Mouse (Mus musculus) kidney, embryonic 14.5 days (tissue): ENCODE measurements around the gene Cpd. TPM values are rescaled to one million over a fixed set of nuclear protein-coding genes. Genes with fewer than 3 reads are reported as not detected.
"Not testable (repeated sequence)": the region's sequence is repeated elsewhere in the genome, so short reads cannot be mapped to it uniquely, and the experiment has no call there.

Source experiments
- ATAC-seq: fragments of 200-750 bp; cut with Nextera tagmentation; 2 replicates; pipeline ENCODE4 v1.8.0; 2017; ENCODE audit warnings: moderate number of reproducible peaks, mild to moderate bottlenecking, moderate TSS enrichment, moderate library complexity; ENCODE audit not compliant: low FRiP score, low TSS enrichment
- H3K27ac ChIP-seq: fragments of 300-500 bp; sonication (generic); 2 replicates; pipeline ENCODE4 v1.5.1; 2014; ENCODE audit warnings: low read depth, mild to moderate bottlenecking, low read length, moderate library complexity, mixed read lengths
- H3K27me3 ChIP-seq: fragments of 300-500 bp; sonication (generic); 2 replicates; pipeline ENCODE4 v1.6.1; 2014; ENCODE audit warnings: mild to moderate bottlenecking, low read length; ENCODE audit not compliant: control insufficient read depth, insufficient read depth
- H3K36me3 ChIP-seq: fragments of 300-500 bp; sonication (generic); 2 replicates; pipeline ENCODE4 v1.6.1; 2014; ENCODE audit warnings: low read length, mixed read lengths; ENCODE audit not compliant: control insufficient read depth, insufficient read depth
- H3K4me1 ChIP-seq: fragments of 300-500 bp; sonication (generic); 2 replicates; pipeline ENCODE4 v1.6.1; 2014; ENCODE audit warnings: low read length, mixed read lengths; ENCODE audit not compliant: control insufficient read depth, insufficient read depth
- H3K4me2 ChIP-seq: fragments of 300-500 bp; sonication (generic); replicated peaks from 2 replicates; pipeline ENCODE4 v1.6.1; 2014; ENCODE audit warnings: low read depth, mild to moderate bottlenecking, low read length
- H3K4me3 ChIP-seq: fragments of 300-500 bp; sonication (generic); 2 replicates; pipeline ENCODE4 v1.5.1; 2014; ENCODE audit warnings: mild to moderate bottlenecking, low read length
- H3K9ac ChIP-seq: fragments of 300-500 bp; sonication (generic); 2 replicates; pipeline ENCODE4 v1.6.1; 2014; ENCODE audit warnings: low read depth, mild to moderate bottlenecking, low read length, moderate library complexity
- H3K9me3 ChIP-seq: fragments of 300-500 bp; sonication (generic); 2 replicates; pipeline ENCODE4 v1.6.1; 2016; ENCODE audit warnings: low read length; ENCODE audit not compliant: control insufficient read depth
- WGBS: fragments of 180-500 bp; shearing (Covaris S2); extraction: QIAGEN DNeasy Blood & Tissue Kit; methylation state at CpG from one replicate; pipeline ENCODE4 v1.1.7; 2014; 5-methylcytosine and 5-hydroxymethylcytosine counted together
- polyA plus RNA-seq: library from polyadenylated mRNA; unstranded; fragments of >200 nt; fragmentation: Nextera tagmentation; extraction: Ambion mirVana; gene quantifications from 2 replicates; pipeline ENCODE4 v1.2.1, GENCODE M21; 2014

Cpd gene
- polyA plus RNA-seq, 1 experiment from 2014 or later: 35.0 TPM

DNA sequence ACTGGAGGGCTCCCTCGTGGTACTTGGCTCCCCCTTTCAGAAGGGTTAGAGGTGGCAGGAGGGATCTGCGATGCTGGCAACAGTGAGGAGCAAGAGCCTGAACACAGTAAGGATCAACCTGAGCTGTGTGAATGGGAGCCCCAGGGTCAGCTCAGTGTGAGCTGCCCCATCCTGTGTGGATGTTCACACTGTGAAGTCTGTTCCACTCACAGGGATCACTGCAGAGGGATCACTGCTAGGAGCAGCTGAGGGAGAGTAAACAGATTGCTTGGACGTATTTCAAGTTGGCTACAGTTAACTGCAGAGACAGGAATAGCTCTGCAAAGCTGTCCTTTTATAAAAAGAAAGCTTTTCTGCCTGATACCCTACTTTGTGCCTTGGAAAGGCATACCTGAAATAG lies 37.4 kb downstream of the Cpd start:
- Histone ChIP-seq H3K27ac (no peak overlapping the region), H3K9ac (no peak overlapping the region), H3K4me1 (0 out of 2 replicates have a peak, but pooled peaks cover 3% of the 10 kb centered on the region), H3K27me3 (no peaks in the 10 kb centered on the region), H3K4me2 (no peak overlapping the region), H3K36me3 (peaks cover 48% of the 10 kb centered on the region), H3K4me3 (no peak overlapping the region), H3K9me3 (no peaks in the 10 kb centered on the region)
- ATAC-seq: no peak
- 51% methylated on average over 3 of the region's 3 CpGs for WGBS

DNA sequence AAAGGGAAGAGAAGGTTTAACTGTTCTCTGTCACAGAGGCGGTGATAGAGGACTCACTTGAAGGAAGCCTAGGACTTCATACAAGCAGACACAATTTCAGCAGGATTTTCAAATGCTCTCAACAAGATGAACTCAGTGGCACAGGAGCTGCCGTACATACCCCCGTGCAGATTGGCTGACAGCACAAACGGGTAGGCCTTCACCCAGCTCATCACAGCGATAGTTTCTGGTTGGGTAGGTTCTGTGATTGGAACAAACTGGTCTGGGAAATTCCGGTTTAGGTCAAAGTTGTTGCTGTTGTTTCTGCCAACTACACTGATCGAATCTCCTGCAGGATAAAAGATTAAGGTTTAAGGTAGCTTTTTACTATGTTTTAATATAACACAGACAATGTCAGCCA lies 38.3 kb downstream of the Cpd start:
- Histone ChIP-seq H3K27ac (no peak overlapping the region), H3K4me3 (no peak overlapping the region), H3K36me3 (peaks cover 46% of the 10 kb centered on the region), H3K27me3 (no peaks in the 10 kb centered on the region), H3K9ac (no peak overlapping the region), H3K4me2 (no peak overlapping the region), H3K9me3 (no peaks in the 10 kb centered on the region), H3K4me1 (0 out of 2 replicates have a peak, but pooled peaks cover 3% of the 10 kb centered on the region)
- 88% methylated on average over 7 of the region's 7 CpGs for WGBS
- no peak for ATAC-seq

DNA sequence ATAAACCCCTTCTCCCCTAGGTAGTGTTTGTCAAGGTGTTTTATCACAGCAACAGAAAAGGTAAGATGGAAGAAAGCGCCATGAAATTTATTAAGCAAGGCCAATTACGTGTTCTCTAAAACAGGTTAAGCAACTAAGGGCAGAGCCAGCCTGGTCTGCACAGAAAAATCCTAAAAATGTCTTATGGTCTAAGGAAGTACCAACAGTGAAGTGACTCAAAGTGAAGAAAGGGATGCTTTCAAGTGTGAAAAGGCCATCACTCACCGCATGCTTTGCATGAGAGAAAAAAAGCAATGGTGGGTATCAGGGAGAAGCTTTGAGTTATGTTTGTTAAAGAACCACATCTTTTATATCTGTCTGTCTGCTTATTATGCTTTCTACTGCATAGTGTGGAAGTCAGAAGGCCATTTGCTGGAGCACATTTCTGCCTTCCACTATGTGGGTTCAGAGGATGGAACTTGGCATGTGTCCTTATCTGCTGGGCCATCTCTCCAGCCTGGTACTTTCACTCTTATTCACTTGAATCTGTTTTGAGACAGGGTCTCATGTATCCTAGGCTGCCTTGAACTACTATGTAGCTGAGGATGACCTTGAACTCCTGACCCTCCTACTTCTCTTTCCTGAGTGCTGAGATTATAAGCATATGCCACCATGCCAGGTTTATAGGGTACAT lies 39.7 kb downstream of the Cpd start:
- 96% methylated on average over 3 of the region's 3 CpGs for WGBS
- 0 out of 2 replicates have a peak, but pooled peaks cover 3% of the 10 kb centered on the region for H3K4me1 ChIP-seq
- no peaks in the 10 kb centered on the region for H3K27me3 ChIP-seq
- H3K4me3 ChIP-seq: no peak overlapping the region
- no peak overlapping the region for H3K9ac ChIP-seq
- no peaks in the 10 kb centered on the region for H3K9me3 ChIP-seq
- no peak overlapping the region for H3K4me2 ChIP-seq
- peaks cover 52% of the 10 kb centered on the region for H3K36me3 ChIP-seq
- ATAC-seq: no peak
- no peak overlapping the region for H3K27ac ChIP-seq

DNA sequence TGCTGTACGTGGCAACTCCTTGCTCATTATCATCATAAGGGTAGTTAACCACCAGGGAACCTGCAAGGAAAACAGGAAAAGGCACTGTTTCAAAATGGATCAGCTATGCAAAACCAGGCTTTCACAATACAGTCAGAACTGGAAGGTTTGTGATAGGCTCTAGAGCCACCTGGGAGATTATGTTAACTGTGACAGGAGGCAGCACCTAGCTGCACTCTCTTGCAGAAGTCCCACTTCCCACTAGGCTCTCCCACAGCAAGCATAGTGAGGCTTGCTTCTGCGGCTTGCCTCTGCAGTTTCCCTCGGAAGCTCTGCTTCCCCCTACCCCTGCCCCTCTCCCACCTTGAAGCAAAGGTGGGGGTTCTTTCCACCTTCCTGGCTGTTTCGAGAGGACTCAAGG lies 40.8 kb downstream of the Cpd start:
- Histone ChIP-seq H3K27me3 (no peaks in the 10 kb centered on the region), H3K4me1 (0 out of 2 replicates have a peak, but pooled peaks cover 3% of the 10 kb centered on the region), H3K36me3 (peaks cover 54% of the 10 kb centered on the region), H3K9me3 (no peaks in the 10 kb centered on the region), H3K4me3 (no peak overlapping the region), H3K4me2 (no peak overlapping the region), H3K9ac (no peak overlapping the region), H3K27ac (no peak overlapping the region)
- WGBS: 82% methylated on average over 4 of the region's 4 CpGs
- ATAC-seq: no peak

DNA sequence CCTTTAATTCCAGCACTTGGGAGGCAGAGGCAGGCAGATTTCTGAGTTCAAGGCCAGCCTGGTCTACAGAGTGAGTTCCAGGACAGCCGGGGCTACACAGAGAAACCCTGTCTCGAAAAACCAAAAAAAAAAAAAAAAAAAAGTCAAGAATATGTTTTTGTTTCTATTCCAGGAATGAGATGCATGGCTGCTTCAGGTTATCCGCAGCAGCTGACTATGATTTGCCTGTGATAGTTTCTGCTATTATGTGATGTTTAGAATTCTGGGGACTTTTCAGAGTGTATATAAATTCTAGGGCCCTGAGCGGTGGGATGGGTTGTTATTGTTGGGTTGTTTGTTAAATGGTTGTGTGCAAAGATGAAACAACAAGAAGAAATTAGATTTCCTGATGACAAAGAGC lies 41.7 kb downstream of the Cpd start:
- not testable (repeated sequence) for H3K4me2 ChIP-seq, H3K4me3 ChIP-seq, H3K27ac ChIP-seq, H3K9me3 ChIP-seq, H3K27me3 ChIP-seq, H3K4me1 ChIP-seq, ATAC-seq, H3K9ac ChIP-seq
- 95% methylated on average over 2 of the region's 4 CpGs for WGBS
- peaks cover 48% of the 10 kb centered on the region for H3K36me3 ChIP-seq

DNA sequence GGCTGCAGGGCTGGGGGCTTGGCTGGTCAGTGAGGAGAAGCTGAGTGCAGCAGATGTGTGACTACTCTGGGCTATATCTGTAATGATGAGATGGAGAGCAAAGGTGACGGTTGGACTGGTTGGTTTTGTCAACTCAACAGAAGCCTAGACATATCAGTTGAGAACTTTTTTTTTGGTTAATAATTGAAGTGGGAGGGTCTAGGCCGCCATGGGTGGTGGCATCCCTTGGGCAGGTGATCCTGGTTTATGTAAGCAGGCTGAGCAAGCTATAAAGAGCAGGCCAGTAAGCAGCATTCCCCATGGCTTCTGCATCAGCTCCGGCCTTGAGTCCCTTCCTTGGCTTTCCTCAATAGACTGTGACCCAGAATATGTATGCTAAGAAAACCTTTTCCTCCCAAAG lies 43.6 kb downstream of the Cpd start:
- ATAC-seq: no peak
- H3K9ac ChIP-seq: no peak overlapping the region
- H3K27ac ChIP-seq: no peak overlapping the region
- no peak overlapping the region for H3K4me3 ChIP-seq
- no peaks in the 10 kb centered on the region for H3K27me3 ChIP-seq
- peaks cover 45% of the 10 kb centered on the region for H3K36me3 ChIP-seq
- H3K4me2 ChIP-seq: no peak overlapping the region
- 87% methylated on average over 3 of the region's 3 CpGs for WGBS
- H3K9me3 ChIP-seq: no peaks in the 10 kb centered on the region
- no peaks in the 10 kb centered on the region for H3K4me1 ChIP-seq

DNA sequence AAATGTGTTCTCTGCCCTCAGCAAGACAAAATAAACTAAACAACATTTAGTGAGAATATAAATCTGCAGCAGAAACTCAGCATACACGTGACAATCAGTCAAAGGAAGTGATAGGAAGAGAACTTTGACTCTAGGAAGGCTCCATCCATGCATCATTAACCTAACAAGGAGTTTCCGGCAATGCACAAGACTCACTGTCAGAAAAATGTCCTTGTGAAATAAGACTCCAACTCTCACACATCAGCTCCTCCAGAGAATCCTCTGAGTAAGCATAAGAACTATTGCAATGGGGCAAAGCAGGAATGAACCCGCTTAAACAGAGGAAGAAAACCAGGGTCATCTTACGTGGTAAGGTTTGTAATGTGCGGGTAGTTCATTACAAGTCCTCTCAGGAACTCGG lies 49.6 kb downstream of the Cpd start:
- no peaks in the 10 kb centered on the region for H3K4me1 ChIP-seq
- no peak overlapping the region for H3K27ac ChIP-seq
- no peak overlapping the region for H3K4me3 ChIP-seq
- no peak overlapping the region for H3K4me2 ChIP-seq
- H3K36me3 ChIP-seq: peaks cover 53% of the 10 kb centered on the region
- 56% methylated on average over 6 of the region's 6 CpGs for WGBS
- no peaks in the 10 kb centered on the region for H3K9me3 ChIP-seq
- no peak overlapping the region for H3K9ac ChIP-seq
- H3K27me3 ChIP-seq: no peaks in the 10 kb centered on the region
- ATAC-seq: no peak

DNA sequence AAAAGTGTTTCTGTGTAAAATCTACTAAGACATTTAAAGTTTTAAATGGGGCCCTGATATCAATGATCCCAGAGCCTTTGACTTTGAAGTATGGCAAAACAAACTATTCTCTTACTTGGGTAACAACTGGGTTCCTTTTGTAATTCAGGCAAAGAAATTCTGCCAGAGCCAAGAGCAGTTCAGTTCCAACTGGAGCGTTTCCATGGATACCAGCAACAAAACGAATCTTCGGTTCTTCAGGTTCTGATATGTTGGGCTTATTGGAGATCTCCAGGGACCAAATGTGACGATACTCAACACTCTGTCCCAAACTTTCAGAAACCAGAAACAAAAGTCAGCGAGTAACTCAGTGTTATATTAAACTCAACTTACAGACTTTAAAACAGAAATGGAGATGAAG lies 51.5 kb downstream of the Cpd start:
- ATAC-seq: no peak
- H3K4me2 ChIP-seq: no peak overlapping the region
- H3K4me1 ChIP-seq: no peaks in the 10 kb centered on the region
- no peaks in the 10 kb centered on the region for H3K9me3 ChIP-seq
- no peak overlapping the region for H3K27ac ChIP-seq
- peaks cover 67% of the 10 kb centered on the region for H3K36me3 ChIP-seq
- WGBS: 92% methylated on average over 5 of the region's 5 CpGs
- H3K9ac ChIP-seq: no peak overlapping the region
- H3K4me3 ChIP-seq: no peak overlapping the region
- no peaks in the 10 kb centered on the region for H3K27me3 ChIP-seq

DNA sequence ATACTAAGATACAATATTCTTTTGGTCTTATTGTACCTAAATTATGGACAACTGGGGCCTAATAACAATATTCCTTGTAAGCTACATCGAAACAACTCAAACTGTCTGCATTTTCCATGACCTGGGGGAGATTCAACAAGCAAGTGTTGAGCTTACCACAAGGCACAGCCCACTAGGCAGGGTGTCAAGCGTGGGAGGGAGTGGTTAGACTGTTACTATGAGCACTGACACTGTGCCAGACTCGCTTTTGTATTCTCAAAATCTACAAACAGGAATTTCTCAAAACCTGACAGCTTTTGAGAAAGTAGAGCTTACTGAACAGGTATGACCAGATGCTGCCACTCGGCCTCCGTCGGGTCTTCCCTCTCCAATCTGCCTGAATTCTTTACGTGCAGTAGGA lies 55.5 kb downstream of the Cpd start:
- Histone ChIP-seq H3K36me3 (peaks cover 63% of the 10 kb centered on the region), H3K9ac (no peak overlapping the region), H3K9me3 (no peaks in the 10 kb centered on the region), H3K27me3 (no peaks in the 10 kb centered on the region), H3K4me1 (no peaks in the 10 kb centered on the region), H3K4me2 (no peak overlapping the region), H3K4me3 (no peak overlapping the region), H3K27ac (no peak overlapping the region)
- WGBS: 82% methylated on average over 7 of the region's 7 CpGs
- ATAC-seq: no peak
